Mouse (Mus musculus) splenic B cell, adult 2 months (primary cell): Measurements from ENCODE around the gene Gm5269.

Experiments
- DNase-seq: peaks from one replicate; pipeline ENCODE4 v3.0.0-alpha.2; 2011; ENCODE audit warnings: low read depth, low spot score
- H3K27me3 ChIP-seq: 2 replicates; pipeline ENCODE4 v1.6.1; 2012; ENCODE audit warnings: mild to moderate bottlenecking, low read length, moderate library complexity, mixed read lengths; ENCODE audit not compliant: control insufficient read depth, poor library complexity, insufficient read depth, severe bottlenecking
- H3K36me3 ChIP-seq: 2 replicates; pipeline ENCODE4 v1.6.1; 2012; ENCODE audit warnings: mild to moderate bottlenecking, low read length, moderate library complexity, mixed read lengths; ENCODE audit not compliant: control insufficient read depth, poor library complexity, insufficient read depth, severe bottlenecking

The Gm5269 gene

GRCm38 (mm10) chr1:45865727-45866126, 24.3 kb downstream of the Gm5269 start:
- no peaks in the 10 kb centered on the region for H3K36me3 ChIP-seq
- no peaks in the 10 kb centered on the region for H3K27me3 ChIP-seq
- no peak for DNase-seq

GRCm38 (mm10) chr1:45865316-45865715, 24.8 kb downstream of the Gm5269 start:
- no peak for DNase-seq

DNA sequence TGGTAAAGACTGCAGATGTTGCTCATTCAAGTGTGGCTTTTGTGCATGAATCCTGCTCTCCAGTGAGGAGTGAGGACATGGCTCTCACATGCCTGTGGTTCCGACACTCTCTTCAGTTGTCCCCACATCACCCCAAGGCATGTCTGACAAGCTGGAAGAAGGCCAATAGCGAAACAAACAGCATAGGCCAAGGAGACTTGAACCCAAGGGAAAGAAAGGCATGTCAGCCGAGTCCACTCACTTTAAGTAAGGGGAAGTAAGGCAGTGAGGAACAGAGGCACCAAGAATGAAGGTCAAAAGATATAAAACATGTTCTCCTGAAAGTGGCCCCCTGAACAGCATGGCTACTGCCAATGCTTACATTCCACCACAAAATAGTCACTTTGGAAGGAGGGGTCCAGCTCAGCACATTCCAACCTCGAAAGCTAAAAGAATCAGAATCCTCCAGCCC, 25.5 kb downstream of the Gm5269 start:
- Histone ChIP-seq H3K27me3 (no peaks in the 10 kb centered on the region), H3K36me3 (no peaks in the 10 kb centered on the region)
- no peak for DNase-seq

More at GRCm38 (mm10) chr1:45865316-45865715, 24.8 kb downstream of the Gm5269 start:
- H3K36me3 ChIP-seq, result no peaks in the 10 kb centered on the region
- no peaks in the 10 kb centered on the region for H3K27me3 ChIP-seq

GRCm38 (mm10) chr1:45863641-45864040, 26.4 kb downstream of the Gm5269 start:
- Histone ChIP-seq H3K27me3 (no peaks in the 10 kb centered on the region), H3K36me3 (no peaks in the 10 kb centered on the region)
- DNase-seq, result no peak

DNA sequence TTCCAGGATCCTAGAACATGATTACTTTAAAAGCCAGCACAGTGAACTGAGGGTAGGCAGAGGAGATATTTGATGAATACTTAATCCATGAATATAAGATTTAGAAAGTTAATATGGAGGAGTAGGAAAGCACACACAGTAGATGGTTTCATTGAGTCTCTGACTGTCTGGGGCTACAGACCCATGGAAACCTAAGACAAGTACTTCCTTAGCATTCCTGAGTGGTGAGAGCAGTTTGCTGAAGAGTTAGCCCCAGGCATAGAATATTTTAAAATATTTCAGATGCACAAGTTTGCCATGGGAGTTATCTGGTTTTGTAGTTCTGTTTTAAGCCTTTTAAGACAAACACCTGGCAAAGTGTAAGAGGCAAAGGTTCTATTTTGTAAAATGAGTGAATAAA, 28.9 kb downstream of the Gm5269 start:
- no peaks in the 10 kb centered on the region for H3K36me3 ChIP-seq
- no peaks in the 10 kb centered on the region for H3K27me3 ChIP-seq
- DNase-seq, result no peak

DNA sequence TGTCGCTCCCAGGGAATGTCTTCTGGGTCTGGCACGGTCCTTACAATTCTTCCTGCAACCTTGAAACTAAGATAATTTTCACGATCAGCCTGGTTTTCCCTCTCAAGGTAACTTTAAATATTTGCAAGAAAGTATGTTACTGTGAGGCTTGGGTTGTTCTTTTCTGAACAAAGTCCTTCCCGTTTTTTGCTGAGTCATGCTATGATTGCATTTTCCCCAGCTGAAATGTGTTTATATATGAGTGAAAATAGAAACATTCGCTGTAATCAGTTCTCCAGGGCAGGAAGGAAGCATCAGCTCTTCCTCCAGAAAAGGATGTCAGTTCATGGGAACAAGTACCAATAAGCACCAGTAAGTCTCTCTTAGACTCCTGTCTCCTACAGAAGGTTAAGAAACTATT, 29.7 kb downstream of the Gm5269 start:
- DNase-seq, result no peak
- Histone ChIP-seq H3K27me3 (no peaks in the 10 kb centered on the region), H3K36me3 (no peaks in the 10 kb centered on the region)

GRCm38 (mm10) chr1:45858038-45858437, 32.0 kb downstream of the Gm5269 start:
- DNase-seq, result no peak

DNA sequence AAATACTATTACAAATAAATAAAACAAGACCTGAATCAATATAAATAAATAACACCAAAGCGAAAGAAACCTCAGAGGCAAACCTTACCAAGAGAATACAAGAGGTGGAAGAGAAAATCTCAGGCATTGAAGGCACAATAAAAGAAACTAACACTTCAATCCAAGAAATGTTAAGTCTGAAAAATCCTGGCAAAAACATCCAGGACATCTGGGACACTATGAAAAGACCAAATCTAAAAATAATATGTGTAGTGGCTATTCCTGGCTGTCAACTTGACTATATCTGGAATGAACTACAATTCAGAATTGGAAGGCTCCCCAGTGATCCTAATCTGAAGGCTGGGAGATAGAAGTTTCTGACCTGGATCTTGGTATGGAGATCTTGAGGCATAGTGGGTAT, 44.6 kb downstream of the Gm5269 start:
- no peaks in the 10 kb centered on the region for H3K27me3 ChIP-seq
- no peak for DNase-seq
- no peaks in the 10 kb centered on the region for H3K36me3 ChIP-seq

More at GRCm38 (mm10) chr1:45858038-45858437, 32.0 kb downstream of the Gm5269 start:
- H3K36me3 ChIP-seq, result no peaks in the 10 kb centered on the region
- no peaks in the 10 kb centered on the region for H3K27me3 ChIP-seq
